Mouse (Mus musculus) kidney, adult 2 months (tissue): ENCODE data around the gene Doc2b.

Experiments
- CTCF ChIP-seq: fragments of 200-500 bp; conservative IDR thresholded peaks from 2 replicates; pipeline ENCODE4 v1.5.1; 2011; ENCODE audit warnings: low read depth, mild to moderate bottlenecking, control low read depth, low read length, moderate library complexity, mixed read lengths; ENCODE audit not compliant: insufficient read depth, insufficient read length
- POLR2A ChIP-seq: fragments of 200-500 bp; IDR thresholded peaks from one replicate; pipeline ENCODE4 v1.6.1; 2011; ENCODE audit warnings: low read depth, low read length, control low read depth

DNA sequence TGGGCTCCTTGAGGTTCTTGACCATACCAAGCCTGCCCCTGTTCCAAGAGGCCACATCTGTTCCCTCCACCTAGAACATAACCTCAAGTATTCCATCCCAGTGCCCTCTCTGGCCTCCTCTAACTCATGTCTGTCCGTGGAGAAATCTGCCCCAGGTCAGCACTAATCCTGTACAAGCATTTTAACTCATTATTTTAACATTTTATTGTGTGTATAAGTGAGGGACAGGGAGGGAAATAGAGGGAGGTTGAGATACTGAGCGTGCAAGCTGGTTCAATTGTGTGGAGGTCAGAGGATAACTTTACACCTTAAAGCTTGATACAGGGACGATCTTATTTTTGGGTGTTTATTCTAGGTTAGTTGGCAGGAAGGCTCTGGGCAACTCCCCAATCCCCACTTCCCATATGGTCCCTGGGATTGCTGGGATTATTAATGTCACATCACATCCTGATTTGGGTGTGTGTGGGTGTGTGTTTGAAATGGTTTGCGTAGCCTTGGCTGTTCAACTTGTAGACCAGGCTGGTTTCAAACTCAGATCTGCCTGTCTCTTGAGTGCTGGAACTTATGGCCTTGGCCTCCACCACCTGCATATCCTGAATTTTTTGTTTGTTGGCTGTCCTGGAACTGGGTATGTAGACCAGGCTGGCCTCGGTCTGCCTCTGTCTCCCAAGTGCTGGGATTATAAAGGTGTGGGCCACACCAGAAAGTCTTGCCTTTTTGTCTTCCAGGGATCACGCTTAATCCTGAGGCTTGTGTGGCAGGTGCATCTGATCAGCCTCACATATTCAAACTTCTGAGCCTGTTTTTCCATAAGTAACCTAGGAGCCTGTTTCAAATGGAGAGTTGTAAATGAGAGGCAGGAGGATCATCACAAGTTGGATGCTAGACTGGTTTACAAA lies 27.5 kb downstream of the Doc2b start:
- TF ChIP-seq CTCF (no peak), POLR2A (no peak)
